ENCODE assay signal across 9 mouse cellular contexts in genomic region chr2:101472449-101473115, GRCm38 (mm10).
A peak's percentile ranks its signal among the peaks of the same experiment; 100 is the strongest.
DNase-seq lines count a peak whose midpoint lies in the region; ATAC-seq and TF ChIP-seq lines count a peak whose summit lies in the region.
"Had no signal": no experiment of that assay in that cellular context is flagged by ENCODE, and none has a peak within 500 bp of the region (broad histone marks: within the 10 kb centered on the region; RNA-seq: fewer than 3 reads in every experiment).

No protein-coding gene starts in this region.

- no peaks in the 10 kb centered on the region for H3K9me3 ChIP-seq in embryonic facial prominence, embryonic 14.5 days (ENCODE audit: control insufficient read depth, low read length)
- no peaks in the 10 kb centered on the region for H3K9me3 ChIP-seq in heart, embryonic 10.5 days
- H3K9me3 ChIP-seq in liver, embryonic 13.5 days (replicated peaks), result no peaks in the 10 kb centered on the region
- H3K9me3 ChIP-seq in neural tube, embryonic 12.5 days, result no peaks in the 10 kb centered on the region

- H3K4me1 ChIP-seq in embryonic facial prominence, embryonic 14.5 days (ENCODE audit: control insufficient read depth, insufficient read depth, low read length), result no peaks in the 10 kb centered on the region
- no peaks in the 10 kb centered on the region for H3K4me1 ChIP-seq in heart, embryonic 10.5 days
- H3K4me1 ChIP-seq in liver, embryonic 13.5 days (replicated peaks), result no peaks in the 10 kb centered on the region
- H3K4me1 ChIP-seq in neural tube, embryonic 12.5 days, result no peaks in the 10 kb centered on the region
- H3K4me1 ChIP-seq in testis, adult 2 months (ENCODE audit: control insufficient read depth, insufficient read depth, low read length), result no peaks in the 10 kb centered on the region

- ATAC-seq in embryonic facial prominence, embryonic 14.5 days (ENCODE audit: low read depth), result peak; percentile 74; the same call in 1 of the 2 replicates
- peak; percentile 45; the same call in 1 of the 2 replicates for ATAC-seq in liver, embryonic 13.5 days (ENCODE audit: low read depth)
- ATAC-seq in neural tube, embryonic 12.5 days (ENCODE audit: low FRiP score, low read depth), result peak; percentile 83

- TF ChIP-seq POLR2A in testis, adult 2 months (IDR thresholded peaks at IDR 0.05; ENCODE audit: control insufficient read depth, low read depth, low read length), result no peak

- peak; percentile 92 for DNase-seq in CD4-positive, CD25-positive, alpha-beta regulatory T cell, adult 2 months (ENCODE audit: low read depth, low spot score)
- peak; percentile 89 to 90 for DNase-seq in adrenal gland, postnatal 36 days
- DNase-seq in embryonic facial prominence, embryonic 14.5 days (ENCODE audit: low spot score), result peak; percentile 94
- peak; percentile 82 for DNase-seq in heart, embryonic 10.5 days (ENCODE audit: low spot score)
- DNase-seq in kidney, postnatal 10 days, result peak; percentile 94
- peak; percentile 53 for DNase-seq in liver, embryonic 13.5 days

- H3K27me3 ChIP-seq in embryonic facial prominence, embryonic 14.5 days (replicated peaks; ENCODE audit: control insufficient read depth, insufficient read depth, low read length), result no peaks in the 10 kb centered on the region
- no peaks in the 10 kb centered on the region for H3K27me3 ChIP-seq in heart, embryonic 10.5 days (ENCODE audit: insufficient read depth, poor library complexity, severe bottlenecking)
- no peaks in the 10 kb centered on the region for H3K27me3 ChIP-seq in liver, embryonic 13.5 days
- H3K27me3 ChIP-seq in neural tube, embryonic 12.5 days (replicated peaks), result no peaks in the 10 kb centered on the region
- no peaks in the 10 kb centered on the region for H3K27me3 ChIP-seq in testis, adult 2 months (ENCODE audit: control insufficient read depth, insufficient read depth, low read length)

- H3K9ac ChIP-seq in embryonic facial prominence, embryonic 14.5 days (ENCODE audit: low read depth, low read length), result no peak overlapping the region
- H3K9ac ChIP-seq in liver, embryonic 13.5 days, result no peak overlapping the region
- no peak overlapping the region for H3K9ac ChIP-seq in neural tube, embryonic 12.5 days

- H3K4me2 ChIP-seq in embryonic facial prominence, embryonic 14.5 days (ENCODE audit: low read depth, low read length), result no peak overlapping the region
- H3K4me2 ChIP-seq in liver, embryonic 13.5 days, result no peak overlapping the region
- no peak overlapping the region for H3K4me2 ChIP-seq in neural tube, embryonic 12.5 days (replicated peaks)

- no peak overlapping the region for H3K27ac ChIP-seq in embryonic facial prominence, embryonic 14.5 days (replicated peaks; ENCODE audit: low read depth, low read length)
- no peak overlapping the region for H3K27ac ChIP-seq in heart, embryonic 10.5 days
- no peak overlapping the region for H3K27ac ChIP-seq in liver, embryonic 13.5 days
- H3K27ac ChIP-seq in neural tube, embryonic 12.5 days, result no peak overlapping the region
- H3K27ac ChIP-seq in testis, adult 2 months (ENCODE audit: control insufficient read depth, insufficient read depth, low read depth, low read length), result no peak overlapping the region

- no peaks in the 10 kb centered on the region for H3K36me3 ChIP-seq in embryonic facial prominence, embryonic 14.5 days (ENCODE audit: control insufficient read depth, insufficient read depth, low read length)
- no peaks in the 10 kb centered on the region for H3K36me3 ChIP-seq in heart, embryonic 10.5 days
- H3K36me3 ChIP-seq in liver, embryonic 13.5 days, result no peaks in the 10 kb centered on the region
- no peaks in the 10 kb centered on the region for H3K36me3 ChIP-seq in neural tube, embryonic 12.5 days
- H3K36me3 ChIP-seq in testis, adult 2 months (ENCODE audit: control insufficient read depth, insufficient read depth, low read length), result no peaks in the 10 kb centered on the region

- no peak overlapping the region for H3K4me3 ChIP-seq in embryonic facial prominence, embryonic 14.5 days (ENCODE audit: low read depth, low read length)
- H3K4me3 ChIP-seq in heart, embryonic 10.5 days, result no peak overlapping the region
- no peak overlapping the region for H3K4me3 ChIP-seq in liver, embryonic 13.5 days (replicated peaks)
- no peak overlapping the region for H3K4me3 ChIP-seq in neural tube, embryonic 12.5 days
- no peak overlapping the region for H3K4me3 ChIP-seq in testis, adult 2 months (ENCODE audit: control insufficient read depth, low read depth, low read length)
- H3K4me3 ChIP-seq: erythroblast, embryonic 14.5 days had no signal

- peak; percentile 84; the same call in 1 of the 2 replicates for TF ChIP-seq CTCF in testis, adult 2 months (IDR thresholded peaks at IDR 0.05; ENCODE audit: control insufficient read depth, insufficient read depth, insufficient replicate concordance, low read depth, low read length)

- WGBS in embryonic facial prominence, embryonic 14.5 days, result 31% methylated on average over 8 of the region's 8 CpGs
- WGBS in heart, embryonic 10.5 days, result 30% methylated on average over 8 of the region's 8 CpGs
- 26% methylated on average over 8 of the region's 8 CpGs for WGBS in liver, embryonic 13.5 days (ENCODE audit: insufficient replicate concordance)
- WGBS in neural tube, embryonic 12.5 days, result 33% methylated on average over 8 of the region's 8 CpGs
